Mouse (Mus musculus) C2C12 (cell line): Measurements from ENCODE around the gene E2f6. TPM values are rescaled to one million over a fixed set of nuclear protein-coding genes. Genes with fewer than 3 reads are reported as not detected.

ENCODE experiments used
- H3K27me3 ChIP-seq: one replicate; pipeline ENCODE4 v1.6.1; 2011; ENCODE audit not compliant: control insufficient read depth, insufficient read depth, insufficient read length
- H3K36me3 ChIP-seq: one replicate; pipeline ENCODE4 v1.6.1; 2011; ENCODE audit not compliant: control insufficient read depth, insufficient read depth
- H3K4me3 ChIP-seq: one replicate; pipeline ENCODE4 v1.5.1; 2011; ENCODE audit warnings: mild to moderate bottlenecking, control low read depth; ENCODE audit not compliant: poor library complexity, insufficient read depth, severe bottlenecking
- H3K79me2 ChIP-seq: one replicate; pipeline ENCODE4 v1.6.1; 2011; ENCODE audit not compliant: control insufficient read depth, insufficient read depth
- H3K79me3 ChIP-seq: one replicate; pipeline ENCODE4 v1.6.1; 2011; ENCODE audit warnings: low read depth, control low read depth
- H3ac ChIP-seq: one replicate; pipeline ENCODE3; 2011; ENCODE audit warnings: low read depth; ENCODE audit not compliant: control insufficient read depth, insufficient read length
- CEBPB ChIP-seq: IDR thresholded peaks from one replicate; pipeline ENCODE4 v1.6.1; 2011; ENCODE audit warnings: low read depth, mild to moderate bottlenecking, control low read depth, moderate library complexity
- CTCF ChIP-seq: IDR thresholded peaks from one replicate; pipeline ENCODE4 v1.5.1; 2011; ENCODE audit not compliant: control insufficient read depth, insufficient read depth, insufficient read length
- FOSL1 ChIP-seq: IDR thresholded peaks from one replicate; pipeline ENCODE4 v1.8.0; 2011; ENCODE audit warnings: mild to moderate bottlenecking, low read length; ENCODE audit not compliant: poor library complexity, insufficient read depth, severe bottlenecking
- MAX ChIP-seq: IDR thresholded peaks from one replicate; pipeline ENCODE4 v1.6.1; 2011; ENCODE audit warnings: mild to moderate bottlenecking, control low read depth
- MYOD1 ChIP-seq: IDR thresholded peaks from one replicate; pipeline ENCODE4 v1.6.1; 2011; ENCODE audit warnings: low read depth; ENCODE audit not compliant: control insufficient read depth, insufficient read length
- MYOG ChIP-seq: IDR thresholded peaks from one replicate; pipeline ENCODE4 v1.6.1; 2011; ENCODE audit not compliant: control insufficient read depth, insufficient read length; ENCODE audit errors: extremely low read depth
- USF1 ChIP-seq: IDR thresholded peaks from one replicate; pipeline ENCODE4 v1.6.1; 2011; ENCODE audit warnings: low read depth, mild to moderate bottlenecking, control low read depth, moderate library complexity
- polyA plus RNA-seq: library from polyadenylated mRNA; unstranded; fragments of >200 nt; fragmentation: generic; extraction: Trizol; gene quantifications from one replicate; pipeline ENCODE4 v1.2.1, GENCODE M21; 2012; ENCODE audit warnings: missing spikeins

Gene E2f6
- polyA plus RNA-seq, 1 experiment: 19.0 TPM

DNA sequence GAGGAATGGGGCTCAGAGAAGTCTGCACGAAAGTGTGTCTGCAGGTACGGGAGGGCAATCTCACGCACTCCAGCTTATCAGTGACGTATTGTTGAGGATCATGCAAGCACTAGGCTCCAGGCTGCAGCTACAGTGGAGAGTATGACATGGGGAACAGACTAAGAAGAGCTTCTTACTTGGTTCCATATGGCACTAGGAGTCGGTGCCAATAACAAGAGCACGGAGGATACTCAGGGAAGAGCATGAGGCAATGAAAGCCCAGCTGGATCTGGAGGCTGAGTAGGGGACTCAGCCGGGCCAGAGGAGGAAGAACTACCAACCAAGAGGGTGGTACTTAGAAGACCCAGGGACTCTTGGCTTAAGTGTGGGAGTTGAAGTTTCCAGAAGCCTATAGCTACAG, 62.8 kb downstream of the E2f6 start:
- Histone ChIP-seq H3K36me3 (no peaks in the 10 kb centered on the region), H3ac (no peak overlapping the region), H3K79me3 (no peaks in the 10 kb centered on the region), H3K4me3 (no peak overlapping the region), H3K27me3 (no peaks in the 10 kb centered on the region), H3K79me2 (no peaks in the 10 kb centered on the region)
- TF ChIP-seq MYOG (no peak), MYOD1 (no peak), CEBPB (no peak), FOSL1 (no peak), CTCF (no peak), MAX (no peak), USF1 (no peak)

GRCm38 (mm10) chr12:16874086-16874485, 63.3 kb downstream of the E2f6 start:
- TF ChIP-seq MYOD1 (no peak), MAX (no peak), FOSL1 (no peak), CTCF (no peak), USF1 (no peak), MYOG (no peak), CEBPB (no peak)
- Histone ChIP-seq H3K79me3 (no peaks in the 10 kb centered on the region), H3ac (no peak overlapping the region), H3K36me3 (no peaks in the 10 kb centered on the region), H3K27me3 (no peaks in the 10 kb centered on the region), H3K79me2 (no peaks in the 10 kb centered on the region), H3K4me3 (no peak overlapping the region)

GRCm38 (mm10) chr12:16875269-16875668, 64.5 kb downstream of the E2f6 start:
- Histone ChIP-seq H3K79me2 (no peaks in the 10 kb centered on the region), H3K27me3 (no peaks in the 10 kb centered on the region), H3K79me3 (no peaks in the 10 kb centered on the region), H3K36me3 (no peaks in the 10 kb centered on the region), H3ac (no peak overlapping the region), H3K4me3 (no peak overlapping the region)
- TF ChIP-seq MYOD1: no peak
- no peak for TF ChIP-seq MAX
- peak; percentile 32 for TF ChIP-seq CEBPB
- no peak for TF ChIP-seq CTCF
- TF ChIP-seq USF1: no peak
- TF ChIP-seq MYOG: no peak
- TF ChIP-seq FOSL1: no peak

DNA sequence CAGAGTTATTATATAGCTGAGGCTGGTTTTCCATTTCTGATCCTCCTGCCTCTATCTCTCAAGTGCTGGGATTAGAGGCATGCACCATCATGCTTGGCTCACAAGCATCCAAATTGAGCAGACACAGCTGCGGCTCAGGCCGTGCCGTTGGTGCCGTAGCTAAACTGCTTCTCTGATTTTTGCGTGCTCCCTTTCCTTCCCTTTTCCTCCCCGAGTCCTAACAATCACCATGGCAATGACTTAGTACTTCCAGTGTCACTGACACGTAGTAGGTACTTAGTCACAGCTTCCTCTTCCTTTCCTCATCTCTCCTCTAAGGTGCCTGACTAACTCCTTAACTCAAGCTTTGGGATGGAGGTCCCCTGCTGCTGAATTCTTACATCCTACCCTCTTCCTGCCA, 64.9 kb downstream of the E2f6 start:
- Histone ChIP-seq H3K79me2 (no peaks in the 10 kb centered on the region), H3K36me3 (no peaks in the 10 kb centered on the region), H3K4me3 (no peak overlapping the region), H3ac (no peak overlapping the region), H3K27me3 (no peaks in the 10 kb centered on the region), H3K79me3 (no peaks in the 10 kb centered on the region)
- TF ChIP-seq MAX: no peak
- no peak for TF ChIP-seq CEBPB
- no peak for TF ChIP-seq CTCF
- TF ChIP-seq USF1: no peak
- no peak for TF ChIP-seq FOSL1
- no peak for TF ChIP-seq MYOD1
- TF ChIP-seq MYOG: no peak

- H3K79me3 ChIP-seq: no peaks in the 10 kb centered on the region
- no peaks in the 10 kb centered on the region for H3K27me3 ChIP-seq
- H3K4me3 ChIP-seq: no peak overlapping the region
- TF ChIP-seq MYOG: no peak
- no peak for TF ChIP-seq CEBPB
- TF ChIP-seq USF1: no peak
- TF ChIP-seq MAX: no peak
- no peak for TF ChIP-seq CTCF
- TF ChIP-seq MYOD1: no peak
- TF ChIP-seq FOSL1: no peak
- no peak overlapping the region for H3ac ChIP-seq
- no peaks in the 10 kb centered on the region for H3K36me3 ChIP-seq
- H3K79me2 ChIP-seq: no peaks in the 10 kb centered on the region
Measured at GRCm38 (mm10) chr12:16876667-16877066, 65.9 kb downstream of the E2f6 start.

DNA sequence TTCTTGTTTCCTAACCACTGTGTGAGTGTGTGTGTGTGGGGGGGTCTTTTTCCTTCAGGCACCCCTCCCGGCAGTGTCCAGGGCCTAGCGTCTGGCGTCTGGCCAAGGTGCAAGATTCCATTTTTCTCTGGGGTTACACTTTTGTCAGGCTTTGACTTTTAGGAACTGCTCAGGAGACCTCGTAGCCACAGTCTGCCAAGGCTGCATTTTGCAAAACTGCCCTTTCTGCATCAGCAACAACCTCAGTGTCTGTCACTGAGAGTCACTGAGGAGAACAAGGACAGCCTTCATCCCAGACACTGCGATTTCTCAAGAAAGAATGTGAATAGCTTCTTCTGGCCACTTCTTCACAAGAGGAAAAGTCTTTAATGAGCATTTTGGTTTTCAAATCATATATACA, 66.4 kb downstream of the E2f6 start:
- Histone ChIP-seq H3K36me3 (no peaks in the 10 kb centered on the region), H3K27me3 (no peaks in the 10 kb centered on the region), H3K79me2 (no peaks in the 10 kb centered on the region), H3K79me3 (no peaks in the 10 kb centered on the region), H3ac (no peak overlapping the region), H3K4me3 (no peak overlapping the region)
- TF ChIP-seq MYOD1 (no peak), MYOG (no peak), CEBPB (no peak), CTCF (no peak), USF1 (no peak), FOSL1 (no peak), MAX (no peak)
